Mouse (Mus musculus) embryonic facial prominence, embryonic 11.5 days (tissue): ENCODE measurements around the gene Pgam1. TPM values are rescaled to one million over a fixed set of nuclear protein-coding genes. Genes with fewer than 3 reads are reported as not detected.

ENCODE experiments used
- ATAC-seq: fragments of 200-750 bp; cut with Nextera tagmentation; replicated peaks from 2 replicates; pipeline ENCODE4 v1.8.0; 2017; ENCODE audit warnings: low read depth; ENCODE audit not compliant: insufficient number of reproducible peaks, low FRiP score, low TSS enrichment
- DNase-seq: peaks from one replicate; pipeline ENCODE4 v3.0.0-alpha.2; 2015; ENCODE audit warnings: low spot score
- H3K27ac ChIP-seq: fragments of 300-500 bp; sonication (generic); replicated peaks from 2 replicates; pipeline ENCODE4 v1.5.1; 2014; ENCODE audit warnings: mild to moderate bottlenecking, low read depth, low read length, control low read depth
- H3K27me3 ChIP-seq: fragments of 300-500 bp; sonication (generic); 2 replicates; pipeline ENCODE4 v1.6.1; 2014; ENCODE audit warnings: mild to moderate bottlenecking, low read length, moderate library complexity, mixed read lengths; ENCODE audit not compliant: control insufficient read depth, insufficient read depth
- H3K36me3 ChIP-seq: fragments of 300-500 bp; sonication (generic); replicated peaks from 2 replicates; pipeline ENCODE4 v1.6.1; 2014; ENCODE audit warnings: low read depth, mild to moderate bottlenecking, low read length, moderate library complexity, mixed read lengths; ENCODE audit not compliant: control insufficient read depth, insufficient read depth
- H3K4me1 ChIP-seq: fragments of 300-500 bp; sonication (generic); 2 replicates; pipeline ENCODE4 v1.6.1; 2014; ENCODE audit warnings: low read length, mixed read lengths; ENCODE audit not compliant: control insufficient read depth, insufficient read depth
- H3K4me2 ChIP-seq: fragments of 300-500 bp; sonication (generic); 2 replicates; pipeline ENCODE4 v1.6.1; 2014; ENCODE audit warnings: low read depth, mild to moderate bottlenecking, control low read depth, low read length, moderate library complexity
- H3K4me3 ChIP-seq: fragments of 300-500 bp; sonication (generic); 2 replicates; pipeline ENCODE4 v1.5.1; 2014; ENCODE audit warnings: low read depth, low read length, control low read depth
- H3K9ac ChIP-seq: fragments of 300-500 bp; sonication (generic); replicated peaks from 2 replicates; pipeline ENCODE4 v1.6.1; 2014; ENCODE audit warnings: mild to moderate bottlenecking, control low read depth, low read length
- H3K9me3 ChIP-seq: fragments of 300-500 bp; sonication (generic); replicated peaks from 2 replicates; pipeline ENCODE4 v1.6.1; 2016; ENCODE audit warnings: mild to moderate bottlenecking, low read length, inconsistent platforms, mixed read lengths; ENCODE audit not compliant: control insufficient read depth
- WGBS: fragments of 180-500 bp; shearing (Covaris S2); extraction: QIAGEN DNeasy Blood & Tissue Kit; methylation state at CpG from one replicate; pipeline ENCODE4 v1.1.7; 2014; 5-methylcytosine and 5-hydroxymethylcytosine counted together
- polyA plus RNA-seq: library from polyadenylated mRNA; unstranded; fragments of >200 nt; fragmentation: Nextera tagmentation; extraction: Ambion mirVana; gene quantifications from 2 replicates; pipeline ENCODE4 v1.2.1, GENCODE M21; 2014

Gene Pgam1
- polyA plus RNA-seq, 1 experiment from 2014 or later, result 787 TPM

- under 1% methylated on average over 47 of the region's 47 CpGs for WGBS
- H3K4me2 ChIP-seq, result peak within 1 kb of the TSS; percentile 48
- H3K9ac ChIP-seq, result peak within 1 kb of the TSS; percentile 88
- H3K36me3 ChIP-seq, result no peaks in the 10 kb centered on the region; the same call in none of the 2 replicates
- H3K27ac ChIP-seq, result no peak within 1 kb of the TSS
- no peaks in the 10 kb centered on the region for H3K27me3 ChIP-seq
- peak; percentile 98 for DNase-seq
- H3K4me1 ChIP-seq, result no peaks in the 10 kb centered on the region
- no peaks in the 10 kb centered on the region for H3K9me3 ChIP-seq
- peak within 1 kb of the TSS; percentile 85 for H3K4me3 ChIP-seq
- peak; percentile 100 for ATAC-seq
Observed at GRCm38 (mm10) chr19:41933179-41934086, 21.7 kb downstream of the Pgam1 start, which contains the start of the genes Exosc1 and Zdhhc16. Exosc1 (minus strand) TSS chr19:41933423. Zdhhc16 (plus strand) TSS chr19:41933480.

GRCm38 (mm10) chr19:41934124-41934523 lies 22.4 kb downstream of the Pgam1 start:
- Histone ChIP-seq H3K27ac (no peak overlapping the region), H3K27me3 (no peaks in the 10 kb centered on the region), H3K4me2 (peak overlapping the region; percentile 39), H3K9me3 (no peaks in the 10 kb centered on the region), H3K9ac (peak overlapping the region; percentile 88), H3K4me3 (peak overlapping the region; percentile 85), H3K4me1 (no peaks in the 10 kb centered on the region), H3K36me3 (peaks cover 2% of the 10 kb centered on the region)
- ATAC-seq (no peak), DNase-seq (no peak)
- WGBS, result 51% methylated on average over 6 of the region's 6 CpGs

- Histone ChIP-seq H3K4me1 (no peaks in the 10 kb centered on the region), H3K36me3 (peaks cover 5% of the 10 kb centered on the region), H3K9me3 (no peaks in the 10 kb centered on the region), H3K4me2 (no peak overlapping the region), H3K4me3 (no peak overlapping the region), H3K27ac (no peak overlapping the region), H3K27me3 (no peaks in the 10 kb centered on the region), H3K9ac (no peak overlapping the region)
- no peak for DNase-seq
- 95% methylated on average over 1 of the region's 1 CpGs for WGBS
- ATAC-seq, result no peak
Observed at GRCm38 (mm10) chr19:41935921-41936320, 24.2 kb downstream of the Pgam1 start.

GRCm38 (mm10) chr19:41938539-41938938 lies 26.8 kb downstream of the Pgam1 start:
- Histone ChIP-seq H3K9me3 (no peaks in the 10 kb centered on the region), H3K36me3 (peaks cover 9% of the 10 kb centered on the region), H3K4me1 (no peaks in the 10 kb centered on the region), H3K4me2 (no peak overlapping the region), H3K9ac (no peak overlapping the region), H3K4me3 (no peak overlapping the region), H3K27ac (no peak overlapping the region), H3K27me3 (no peaks in the 10 kb centered on the region)
- WGBS, result 92% methylated on average over 5 of the region's 5 CpGs
- no peak for ATAC-seq
- no peak for DNase-seq

GRCm38 (mm10) chr19:41943841-41944240 lies 32.1 kb downstream of the Pgam1 start:
- Histone ChIP-seq H3K9ac (no peak overlapping the region), H3K4me3 (no peak overlapping the region), H3K9me3 (no peaks in the 10 kb centered on the region), H3K27ac (no peak overlapping the region), H3K36me3 (peaks cover 23% of the 10 kb centered on the region), H3K27me3 (no peaks in the 10 kb centered on the region), H3K4me2 (no peak overlapping the region), H3K4me1 (no peaks in the 10 kb centered on the region)
- no peak for DNase-seq
- no peak for ATAC-seq
- WGBS, result 89% methylated on average over 7 of the region's 7 CpGs

GRCm38 (mm10) chr19:41952287-41952686 lies 40.6 kb downstream of the Pgam1 start:
- peaks cover 13% of the 10 kb centered on the region for H3K36me3 ChIP-seq
- no peak overlapping the region for H3K4me3 ChIP-seq
- H3K9ac ChIP-seq, result no peak overlapping the region
- 82% methylated on average over 4 of the region's 4 CpGs for WGBS
- ATAC-seq (no peak), DNase-seq (peak; percentile 27)
- no peak overlapping the region for H3K4me2 ChIP-seq
- no peaks in the 10 kb centered on the region for H3K9me3 ChIP-seq
- no peaks in the 10 kb centered on the region for H3K27me3 ChIP-seq
- no peak overlapping the region for H3K27ac ChIP-seq
- no peaks in the 10 kb centered on the region for H3K4me1 ChIP-seq

- Histone ChIP-seq H3K27ac (no peak overlapping the region), H3K4me3 (no peak overlapping the region), H3K36me3 (peaks cover 16% of the 10 kb centered on the region), H3K4me2 (no peak overlapping the region), H3K27me3 (no peaks in the 10 kb centered on the region), H3K9me3 (no peaks in the 10 kb centered on the region), H3K9ac (no peak overlapping the region), H3K4me1 (no peaks in the 10 kb centered on the region)
- no peak for ATAC-seq
- DNase-seq, result no peak
- 93% methylated on average over 3 of the region's 3 CpGs for WGBS
Observed at GRCm38 (mm10) chr19:41953574-41953973, 41.9 kb downstream of the Pgam1 start.
